Mouse (Mus musculus) midbrain, embryonic 12.5 days (tissue): ENCODE results near the gene Gne. TPM values are rescaled to one million over a fixed set of nuclear protein-coding genes. Genes with fewer than 3 reads are reported as not detected.

Experiments
- ATAC-seq: fragments of 200-750 bp; cut with Nextera tagmentation; 2 replicates; pipeline ENCODE4 v1.8.0; 2017; ENCODE audit warnings: low read depth, moderate TSS enrichment, moderate library complexity; ENCODE audit not compliant: low FRiP score
- H3K27ac ChIP-seq: fragments of 300-500 bp; sonication (generic); replicated peaks from 2 replicates; pipeline ENCODE4 v1.5.1; 2016; ENCODE audit warnings: mild to moderate bottlenecking
- H3K27me3 ChIP-seq: fragments of 300-500 bp; sonication (generic); 2 replicates; pipeline ENCODE4 v1.6.1; 2016; ENCODE audit warnings: mild to moderate bottlenecking
- H3K36me3 ChIP-seq: fragments of 300-500 bp; sonication (generic); 2 replicates; pipeline ENCODE4 v1.6.1; 2016
- H3K4me1 ChIP-seq: fragments of 300-500 bp; sonication (generic); 2 replicates; pipeline ENCODE4 v1.6.1; 2016
- H3K4me2 ChIP-seq: fragments of 300-500 bp; sonication (generic); replicated peaks from 2 replicates; pipeline ENCODE4 v1.6.1; 2016; ENCODE audit warnings: mild to moderate bottlenecking, moderate library complexity
- H3K4me3 ChIP-seq: fragments of 300-500 bp; sonication (generic); 2 replicates; pipeline ENCODE4 v1.5.1; 2016; ENCODE audit warnings: mild to moderate bottlenecking
- H3K9ac ChIP-seq: fragments of 300-500 bp; sonication (generic); replicated peaks from 2 replicates; pipeline ENCODE4 v1.6.1; 2016; ENCODE audit warnings: mild to moderate bottlenecking, moderate library complexity
- H3K9me3 ChIP-seq: fragments of 300-500 bp; sonication (generic); 2 replicates; pipeline ENCODE4 v1.6.1; 2016; ENCODE audit warnings: mild to moderate bottlenecking
- WGBS: fragments of 180-500 bp; shearing (Covaris S2); methylation state at CpG from one replicate; pipeline ENCODE4 v1.1.7; 2016; 5-methylcytosine and 5-hydroxymethylcytosine counted together
- polyA plus RNA-seq: library from polyadenylated mRNA; unstranded; fragments of >200 nt; fragmentation: Nextera tagmentation; extraction: Ambion mirVana; gene quantifications from 2 replicates; pipeline ENCODE4 v1.2.1, GENCODE M21; 2016

The Gne gene
- polyA plus RNA-seq, 1 experiment from 2014 or later = 15.6 TPM

- Histone ChIP-seq H3K4me2 (no peak overlapping the region), H3K9ac (no peak overlapping the region), H3K27me3 (peaks cover 16% of the 10 kb centered on the region), H3K4me1 (peaks cover 4% of the 10 kb centered on the region), H3K36me3 (no peaks in the 10 kb centered on the region), H3K4me3 (no peak overlapping the region), H3K27ac (no peak overlapping the region), H3K9me3 (no peaks in the 10 kb centered on the region)
- 90% methylated on average over 8 of the region's 8 CpGs for WGBS
- no peak for ATAC-seq
Measured at GRCm38 (mm10) chr4:44103620-44104019, 19.6 kb upstream of the Gne start.

GRCm38 (mm10) chr4:44097576-44098335 is 13.8 kb upstream of the Gne start:
- no peak overlapping the region for H3K27ac ChIP-seq
- no peak overlapping the region for H3K9ac ChIP-seq
- no peak overlapping the region for H3K4me3 ChIP-seq
- no peaks in the 10 kb centered on the region for H3K36me3 ChIP-seq
- no peaks in the 10 kb centered on the region for H3K9me3 ChIP-seq
- H3K4me2 ChIP-seq = no peak overlapping the region
- WGBS = 66% methylated on average over 11 of the region's 11 CpGs
- no peaks in the 10 kb centered on the region for H3K27me3 ChIP-seq
- ATAC-seq = no peak
- no peaks in the 10 kb centered on the region for H3K4me1 ChIP-seq

GRCm38 (mm10) chr4:44094475-44094874 is 10.5 kb upstream of the Gne start:
- Histone ChIP-seq H3K27ac (no peak overlapping the region), H3K4me2 (no peak overlapping the region), H3K9ac (no peak overlapping the region), H3K36me3 (no peaks in the 10 kb centered on the region), H3K27me3 (no peaks in the 10 kb centered on the region), H3K9me3 (no peaks in the 10 kb centered on the region), H3K4me1 (no peaks in the 10 kb centered on the region), H3K4me3 (no peak overlapping the region)
- ATAC-seq = no peak
- 88% methylated on average over 4 of the region's 4 CpGs for WGBS

GRCm38 (mm10) chr4:44092359-44092758 is 8.4 kb upstream of the Gne start:
- Histone ChIP-seq H3K4me1 (no peaks in the 10 kb centered on the region), H3K27me3 (no peaks in the 10 kb centered on the region; the same call in 1 of the 2 replicates), H3K9ac (no peak overlapping the region), H3K27ac (no peak overlapping the region), H3K9me3 (no peaks in the 10 kb centered on the region), H3K4me3 (no peak overlapping the region), H3K36me3 (no peaks in the 10 kb centered on the region), H3K4me2 (no peak overlapping the region)
- ATAC-seq = no peak
- 85% methylated on average over 11 of the region's 11 CpGs for WGBS

- no peak overlapping the region for H3K27ac ChIP-seq
- no peak overlapping the region for H3K4me3 ChIP-seq
- ATAC-seq = no peak
Measured at GRCm38 (mm10) chr4:44085566-44085965, 1.6 kb upstream of the Gne start.

GRCm38 (mm10) chr4:44084602-44085325 is 787 bp upstream of the Gne start:
- Histone ChIP-seq H3K27ac (no peak overlapping the region), H3K27me3 (no peaks in the 10 kb centered on the region; the same call in 1 of the 2 replicates), H3K4me3 (no peak overlapping the region), H3K9ac (no peak overlapping the region), H3K4me2 (no peak overlapping the region), H3K36me3 (no peaks in the 10 kb centered on the region), H3K4me1 (no peaks in the 10 kb centered on the region), H3K9me3 (no peaks in the 10 kb centered on the region)
- ATAC-seq = no peak
- WGBS = 87% methylated on average over 13 of the region's 13 CpGs

More at GRCm38 (mm10) chr4:44085566-44085965, 1.6 kb upstream of the Gne start:
- WGBS = 91% methylated on average over 3 of the region's 3 CpGs
- no peaks in the 10 kb centered on the region; the same call in 1 of the 2 replicates for H3K27me3 ChIP-seq
- no peaks in the 10 kb centered on the region for H3K9me3 ChIP-seq
- no peaks in the 10 kb centered on the region for H3K4me1 ChIP-seq
- no peaks in the 10 kb centered on the region for H3K36me3 ChIP-seq
- H3K4me2 ChIP-seq = no peak overlapping the region
- H3K9ac ChIP-seq = no peak overlapping the region

GRCm38 (mm10) chr4:44078358-44078933 is 5.5 kb downstream of the Gne start:
- no peak overlapping the region for H3K27ac ChIP-seq
- no peak overlapping the region for H3K4me3 ChIP-seq
- H3K4me2 ChIP-seq = no peak overlapping the region
- H3K27me3 ChIP-seq = peaks cover 13% of the 10 kb centered on the region; the same call in 1 of the 2 replicates
- 85% methylated on average over 7 of the region's 7 CpGs for WGBS
- no peak overlapping the region for H3K9ac ChIP-seq
- H3K9me3 ChIP-seq = no peaks in the 10 kb centered on the region
- H3K4me1 ChIP-seq = no peaks in the 10 kb centered on the region
- H3K36me3 ChIP-seq = no peaks in the 10 kb centered on the region
- ATAC-seq = no peak

GRCm38 (mm10) chr4:44074422-44074821 is 9.6 kb downstream of the Gne start:
- H3K36me3 ChIP-seq = no peaks in the 10 kb centered on the region
- no peak overlapping the region for H3K9ac ChIP-seq
- no peak for ATAC-seq
- peaks cover 29% of the 10 kb centered on the region for H3K27me3 ChIP-seq
- WGBS = 73% methylated on average over 4 of the region's 4 CpGs
- H3K27ac ChIP-seq = no peak overlapping the region
- H3K4me1 ChIP-seq = peaks cover 11% of the 10 kb centered on the region
- no peak overlapping the region for H3K4me2 ChIP-seq
- H3K9me3 ChIP-seq = no peaks in the 10 kb centered on the region
- H3K4me3 ChIP-seq = no peak overlapping the region

GRCm38 (mm10) chr4:44073799-44074198 is 10.2 kb downstream of the Gne start:
- H3K4me2 ChIP-seq = no peak overlapping the region
- no peak overlapping the region for H3K27ac ChIP-seq
- ATAC-seq = no peak
- 77% methylated on average over 3 of the region's 3 CpGs for WGBS
- no peaks in the 10 kb centered on the region for H3K9me3 ChIP-seq
- no peak overlapping the region for H3K9ac ChIP-seq
- H3K4me3 ChIP-seq = no peak overlapping the region
- peaks cover 26% of the 10 kb centered on the region for H3K27me3 ChIP-seq
- H3K4me1 ChIP-seq = peaks cover 12% of the 10 kb centered on the region
- no peaks in the 10 kb centered on the region for H3K36me3 ChIP-seq

- H3K27ac ChIP-seq = peak overlapping the region; percentile 69
- 10% methylated on average over 9 of the region's 9 CpGs for WGBS
- H3K4me2 ChIP-seq = peak overlapping the region; percentile 90
- H3K36me3 ChIP-seq = no peaks in the 10 kb centered on the region
- peaks cover 27% of the 10 kb centered on the region for H3K27me3 ChIP-seq
- H3K9ac ChIP-seq = peak overlapping the region; percentile 85
- H3K9me3 ChIP-seq = no peaks in the 10 kb centered on the region
- peak; percentile 53 for ATAC-seq
- peak overlapping the region; percentile 90 for H3K4me3 ChIP-seq
- H3K4me1 ChIP-seq = peaks cover 16% of the 10 kb centered on the region
Measured at GRCm38 (mm10) chr4:44072873-44073441, 11.0 kb downstream of the Gne start.

- Histone ChIP-seq H3K4me1 (peaks cover 16% of the 10 kb centered on the region), H3K9me3 (no peaks in the 10 kb centered on the region), H3K4me2 (peak overlapping the region; percentile 90), H3K27me3 (peaks cover 34% of the 10 kb centered on the region), H3K27ac (peak overlapping the region; percentile 69), H3K9ac (peak overlapping the region; percentile 85), H3K4me3 (peak overlapping the region; percentile 90), H3K36me3 (no peaks in the 10 kb centered on the region)
- under 1% methylated on average over 58 of the region's 70 CpGs for WGBS
- peak; percentile 98 for ATAC-seq
Measured at GRCm38 (mm10) chr4:44072146-44072872, 11.7 kb downstream of the Gne start.
